Mouse (Mus musculus) CH12.LX (cell line): ENCODE results near the gene Il5ra. TPM values are rescaled to one million over a fixed set of nuclear protein-coding genes. Genes with fewer than 3 reads are reported as not detected.

Experiments used
- DNase-seq: peaks from one replicate; pipeline ENCODE4 v3.0.0-alpha.2; 2013; ENCODE audit errors: extremely low read depth
- H3K27ac ChIP-seq: 2 replicates; pipeline ENCODE4 v1.5.1; 2012; ENCODE audit warnings: low read depth, mild to moderate bottlenecking, control low read depth, moderate library complexity; ENCODE audit not compliant: insufficient read depth
- H3K27me3 ChIP-seq: replicated peaks from 2 replicates; pipeline ENCODE3; 2012; ENCODE audit warnings: inconsistent platforms
- H3K36me3 ChIP-seq, 2 experiments: replicated peaks in 1 of 2; 2 replicates each; pipeline versions ENCODE3 to v1.6.1; 2012; ENCODE audit warnings: inconsistent platforms in 1 of 2, low read length in 1 of 2, mild to moderate bottlenecking in 1 of 2, mixed read lengths in 1 of 2, moderate library complexity in 1 of 2; ENCODE audit not compliant: control insufficient read depth in 1 of 2, insufficient read depth in 1 of 2
- H3K4me1 ChIP-seq, 2 experiments: 2 replicates each; pipeline ENCODE4 v1.6.1; 2012; ENCODE audit warnings: inconsistent platforms in 1 of 2, moderate library complexity in 1 of 2; ENCODE audit not compliant: insufficient read depth in 2 of 2, control insufficient read depth in 1 of 2
- H3K4me2 ChIP-seq: 2 replicates; pipeline ENCODE4 v1.6.1; 2012; ENCODE audit warnings: low read depth, mild to moderate bottlenecking, control low read depth; ENCODE audit not compliant: poor library complexity, insufficient read depth, severe bottlenecking
- H3K4me3 ChIP-seq, 3 experiments: fragments of 150-350 bp in 1 of 3; sonication (generic) in 1 of 3; replicated peaks in 1 of 3; 2 replicates each; pipeline versions ENCODE3 to v1.5.1; 2011 to 2012; ENCODE audit warnings: low read depth in 2 of 3, low read length in 2 of 3, mild to moderate bottlenecking in 2 of 3, moderate library complexity in 2 of 3, control low read depth in 1 of 3, improper control_type of control experiment in 1 of 3, inconsistent platforms in 1 of 3, mixed read lengths in 1 of 3; ENCODE audit not compliant: poor library complexity in 1 of 3
- H3K79me2 ChIP-seq: replicated peaks from 2 replicates; pipeline ENCODE4 v1.6.1; 2012; ENCODE audit warnings: mild to moderate bottlenecking, moderate library complexity; ENCODE audit not compliant: control insufficient read depth, poor library complexity, insufficient read depth, severe bottlenecking; ENCODE audit errors: extremely low read depth
- H3K9ac ChIP-seq: 2 replicates; pipeline ENCODE4 v1.6.1; 2012; ENCODE audit warnings: low read depth, mild to moderate bottlenecking, control low read depth, moderate library complexity; ENCODE audit not compliant: insufficient read depth
- H3K9me3 ChIP-seq: replicated peaks from 2 replicates; pipeline ENCODE3; 2012; ENCODE audit warnings: low read length, inconsistent platforms, mixed read lengths
- ELF1 ChIP-seq: IDR thresholded peaks from 2 replicates; pipeline ENCODE4 v1.6.1; 2014; ENCODE audit warnings: low read depth, mild to moderate bottlenecking, inconsistent platforms, low read length, improper control_type of control experiment
- EP300 ChIP-seq: IDR thresholded peaks from 2 replicates; pipeline ENCODE4 v1.6.1; 2011; ENCODE audit warnings: low read length, improper control_type of control experiment
- ETS1 ChIP-seq: conservative IDR thresholded peaks from 2 replicates; pipeline ENCODE4 v1.6.1; 2012; ENCODE audit warnings: low read depth, mild to moderate bottlenecking, inconsistent platforms, low read length, improper control_type of control experiment, moderate library complexity
- GABPA ChIP-seq: IDR thresholded peaks from 2 replicates; pipeline ENCODE4 v1.6.1; 2012; ENCODE audit warnings: low read depth, low read length, improper control_type of control experiment, inconsistent platforms; ENCODE audit not compliant: insufficient replicate concordance
- HCFC1 ChIP-seq: IDR thresholded peaks from 2 replicates; pipeline ENCODE4 v1.6.1; 2012; ENCODE audit warnings: low read depth, mild to moderate bottlenecking, inconsistent platforms, low read length, improper control_type of control experiment
- KAT2A ChIP-seq: IDR thresholded peaks from 2 replicates; pipeline ENCODE4 v1.6.1; 2012; ENCODE audit warnings: low read length, improper control_type of control experiment, inconsistent platforms; ENCODE audit not compliant: insufficient replicate concordance
- MAFK ChIP-seq: IDR thresholded peaks from 2 replicates; pipeline ENCODE4 v1.6.1; 2011; ENCODE audit warnings: low read length, improper control_type of control experiment; ENCODE audit not compliant: insufficient replicate concordance
- MAX ChIP-seq: IDR thresholded peaks from 2 replicates; pipeline ENCODE4 v1.6.1; 2011; ENCODE audit warnings: low read length, improper control_type of control experiment
- MAZ ChIP-seq: IDR thresholded peaks from 2 replicates; pipeline ENCODE4 v1.6.1; 2012; ENCODE audit warnings: low read depth, mild to moderate bottlenecking, inconsistent platforms, low read length, improper control_type of control experiment, moderate library complexity
- MEF2A ChIP-seq: IDR thresholded peaks from 2 replicates; pipeline ENCODE4 v1.6.1; 2014; ENCODE audit warnings: low read depth, mild to moderate bottlenecking, inconsistent platforms, low read length, improper control_type of control experiment, borderline replicate concordance
- MXI1 ChIP-seq: IDR thresholded peaks from 2 replicates; pipeline ENCODE4 v1.6.1; 2011; ENCODE audit warnings: mild to moderate bottlenecking, low read depth, low read length, improper control_type of control experiment
- NELFE ChIP-seq: IDR thresholded peaks from 2 replicates; pipeline ENCODE4 v1.6.1; 2011; ENCODE audit warnings: low read depth, low read length, improper control_type of control experiment
- RAD21 ChIP-seq: IDR thresholded peaks from 2 replicates; pipeline ENCODE4 v1.6.1; 2011; ENCODE audit warnings: low read depth, mild to moderate bottlenecking, low read length, improper control_type of control experiment, moderate library complexity
- SMC3 ChIP-seq: IDR thresholded peaks from 2 replicates; pipeline ENCODE4 v1.6.1; 2011; ENCODE audit warnings: low read depth, low read length, improper control_type of control experiment
- TCF12 ChIP-seq: IDR thresholded peaks from 2 replicates; pipeline ENCODE4 v1.6.1; 2014; ENCODE audit warnings: low read depth, mild to moderate bottlenecking, inconsistent platforms, low read length, improper control_type of control experiment
- UBTF ChIP-seq: IDR thresholded peaks from 2 replicates; pipeline ENCODE4 v1.6.1; 2012; ENCODE audit warnings: low read depth, mild to moderate bottlenecking, inconsistent platforms, low read length, improper control_type of control experiment, moderate library complexity
- USF1 ChIP-seq: IDR thresholded peaks from 2 replicates; pipeline ENCODE4 v1.6.1; 2014; ENCODE audit warnings: low read depth, mild to moderate bottlenecking, inconsistent platforms, low read length, improper control_type of control experiment
- USF2 ChIP-seq: conservative IDR thresholded peaks from 2 replicates; pipeline ENCODE4 v1.6.1; 2011; ENCODE audit warnings: low read depth, low read length, improper control_type of control experiment
- ZKSCAN1 ChIP-seq: IDR thresholded peaks from 2 replicates; pipeline ENCODE4 v1.6.1; 2012; ENCODE audit warnings: low read depth, inconsistent platforms, low read length, improper control_type of control experiment, borderline replicate concordance
- dilution Hi-C: fragments of 300-500 bp; cut with MboI; formaldehyde crosslinking; loops from 2 replicates; pipeline ENCODE4 v1.14.3; 2020; ENCODE audit warnings: low sequenced_read_pairs; ENCODE audit not compliant: extremely low pct_unique_long_range_greater_than_20kb, extremely low pct_ligation_motif_present
- in situ Hi-C: fragments of 300-500 bp; cut with MboI; formaldehyde crosslinking; loops from 3 replicates; pipeline ENCODE4 v1.14.3; 2019; ENCODE audit warnings: low sequenced_read_pairs, low pct_ligation_motif_present, low pct_unique_long_range_greater_than_20kb, mixed read lengths
- polyA plus RNA-seq: library from polyadenylated mRNA; unstranded; fragments of >175 nt; gene quantifications from 2 replicates; pipeline ENCODE4 v1.2.1, GENCODE M21; 2012; ENCODE audit warnings: low read depth; ENCODE audit not compliant: insufficient read length
- total RNA-seq, 2 experiments: library from RNA; depleted of rRNA; stranded (reverse); fragments of 300-350 nt in 1 of 2; fragments of >200 nt in 1 of 2; gene quantifications; 2 replicates each; pipeline ENCODE4 v1.2.3; 2012 to 2014

Gene Il5ra
- total and polyA plus RNA-seq, 3 experiments: 65.0 to 119 (median 70.2) TPM

- TF ChIP-seq ELF1 (no peak), USF2 (no peak), UBTF (no peak), MEF2A (peak; percentile 41; the same call in 1 of the 2 replicates), RAD21 (no peak), EP300 (peak; percentile 98), MAX (peak; percentile 76), USF1 (no peak), HCFC1 (no peak), TCF12 (peak; percentile 61), ZKSCAN1 (no peak), ETS1 (peak; percentile 61; the same call in 1 of the 2 replicates), NELFE (no peak)
Observed at GRCm38 (mm10) chr6:106729682-106730314, 19.0 kb downstream of the Il5ra start (continued).

- H3K27me3 ChIP-seq: no peaks in the 10 kb centered on the region
- peaks cover 13 to 100% of the 10 kb centered on the region in 2 experiments for H3K4me1 ChIP-seq
- TF ChIP-seq MAFK (no peak), MAZ (no peak), MXI1 (no peak), GABPA (no peak), SMC3 (no peak), ELF1 (no peak), KAT2A (no peak)
- H3K9me3 ChIP-seq: no peaks in the 10 kb centered on the region
- H3K36me3 ChIP-seq: peaks cover 50 to 77% of the 10 kb centered on the region in 2 experiments
- no peak overlapping the region for H3K4me2 ChIP-seq
- in situ Hi-C loops: no loop called here
- H3K9ac ChIP-seq: no peak overlapping the region
- no peak overlapping the region for H3K27ac ChIP-seq
- no peak overlapping the region for H3K4me3 ChIP-seq
- no peak for DNase-seq
- peaks cover 2% of the 10 kb centered on the region for H3K79me2 ChIP-seq
- dilution Hi-C loops: no loop called here
Observed at GRCm38 (mm10) chr6:106727703-106728102, 21.1 kb downstream of the Il5ra start.
